Mouse (Mus musculus): ENCODE data around the gene Tiprl. TPM values are rescaled to one million over a fixed set of nuclear protein-coding genes. Genes with fewer than 3 reads are reported as not detected.

Gene Tiprl
- 78.4 and 87.6 TPM in 2 replicates for polyA plus RNA-seq (2014; fragmentation: Nextera tagmentation; extraction: Ambion mirVana)

- no peaks in the 10 kb centered on the region for H3K27me3 ChIP-seq (ENCODE audit: control insufficient read depth, insufficient read depth, low read length)
These were observed at the start of gene Tiprl for GRCm38 (mm10) chr1:165236321-165237298. Tiprl (minus strand) TSS chr1:165236996.

GRCm38 (mm10) chr1:165284096-165284495, 47.3 kb upstream of the Tiprl start:
- Histone ChIP-seq H3K4me3 (ENCODE audit: low read depth, low read length) (no peak overlapping the region), H3K36me3 (ENCODE audit: control insufficient read depth, insufficient read depth, low read length) (no peaks in the 10 kb centered on the region), H3K27me3 (ENCODE audit: control insufficient read depth, insufficient read depth, low read length) (peaks cover 3% of the 10 kb centered on the region; the same call in 1 of the 2 replicates), H3K4me1 (ENCODE audit: control insufficient read depth, insufficient read depth, low read length) (peaks cover 9% of the 10 kb centered on the region; the same call in 1 of the 2 replicates), H3K4me2 (no peak overlapping the region), H3K9ac (ENCODE audit: low read depth, low read length) (no peak overlapping the region), H3K27ac (ENCODE audit: low read depth, low read length) (no peak overlapping the region), H3K9me3 (replicated peaks; ENCODE audit: control insufficient read depth, low read length) (no peaks in the 10 kb centered on the region)
- 73% methylated on average over 7 of the region's 7 CpGs for whole genome bisulfite sequencing (ENCODE audit: insufficient replicate concordance)
- ATAC-seq (replicated peaks; ENCODE audit: insufficient number of reproducible peaks, low FRiP score, low TSS enrichment), result no peak

More at GRCm38 (mm10) chr1:165236321-165237298, at the start of gene Tiprl:
- Histone ChIP-seq H3K27ac (ENCODE audit: low read depth, low read length) (peak within 1 kb of the TSS; percentile 92), H3K9ac (ENCODE audit: low read depth, low read length) (peak within 1 kb of the TSS; percentile 76), H3K4me2 (peak within 1 kb of the TSS; percentile 95), H3K36me3 (ENCODE audit: control insufficient read depth, insufficient read depth, low read length) (no peaks in the 10 kb centered on the region), H3K9me3 (replicated peaks; ENCODE audit: control insufficient read depth, low read length) (no peaks in the 10 kb centered on the region), H3K4me1 (ENCODE audit: control insufficient read depth, insufficient read depth, low read length) (peaks cover 16% of the 10 kb centered on the region), H3K4me3 (ENCODE audit: low read depth, low read length) (peak within 1 kb of the TSS; percentile 60)
- peak; percentile 100 for ATAC-seq (replicated peaks; ENCODE audit: insufficient number of reproducible peaks, low FRiP score, low TSS enrichment)
- under 1% methylated on average over 76 of the region's 76 CpGs for WGBS (ENCODE audit: insufficient replicate concordance)

GRCm38 (mm10) chr1:165282967-165283345, 46.2 kb upstream of the Tiprl start:
- peaks cover 9% of the 10 kb centered on the region; the same call in 1 of the 2 replicates for H3K4me1 ChIP-seq (ENCODE audit: control insufficient read depth, insufficient read depth, low read length)
- peak overlapping the region; percentile 96 for H3K4me2 ChIP-seq
- no peaks in the 10 kb centered on the region for H3K36me3 ChIP-seq (ENCODE audit: control insufficient read depth, insufficient read depth, low read length)
- WGBS (ENCODE audit: insufficient replicate concordance), result 9% methylated on average over 7 of the region's 7 CpGs
- no peak for ATAC-seq (replicated peaks; ENCODE audit: insufficient number of reproducible peaks, low FRiP score, low TSS enrichment)
- no peaks in the 10 kb centered on the region for H3K9me3 ChIP-seq (replicated peaks; ENCODE audit: control insufficient read depth, low read length)
- no peak overlapping the region for H3K9ac ChIP-seq (ENCODE audit: low read depth, low read length)
- H3K27ac ChIP-seq (ENCODE audit: low read depth, low read length), result no peak overlapping the region
- peaks cover 3% of the 10 kb centered on the region; the same call in 1 of the 2 replicates for H3K27me3 ChIP-seq (ENCODE audit: control insufficient read depth, insufficient read depth, low read length)
- H3K4me3 ChIP-seq (ENCODE audit: low read depth, low read length), result peak overlapping the region; percentile 77

- Histone ChIP-seq H3K4me3 (ENCODE audit: low read depth, low read length) (peak overlapping the region; percentile 77), H3K4me1 (ENCODE audit: control insufficient read depth, insufficient read depth, low read length) (peaks cover 9% of the 10 kb centered on the region; the same call in 1 of the 2 replicates), H3K9me3 (replicated peaks; ENCODE audit: control insufficient read depth, low read length) (no peaks in the 10 kb centered on the region), H3K36me3 (ENCODE audit: control insufficient read depth, insufficient read depth, low read length) (no peaks in the 10 kb centered on the region), H3K27ac (ENCODE audit: low read depth, low read length) (peak overlapping the region; percentile 71), H3K9ac (ENCODE audit: low read depth, low read length) (peak overlapping the region; percentile 83), H3K4me2 (peak overlapping the region; percentile 96), H3K27me3 (ENCODE audit: control insufficient read depth, insufficient read depth, low read length) (peaks cover 3% of the 10 kb centered on the region; the same call in 1 of the 2 replicates)
- under 1% methylated on average over 35 of the region's 35 CpGs for WGBS (ENCODE audit: insufficient replicate concordance)
- ATAC-seq (replicated peaks; ENCODE audit: insufficient number of reproducible peaks, low FRiP score, low TSS enrichment), result peak; percentile 51
These were observed 45.6 kb upstream of the Tiprl start for GRCm38 (mm10) chr1:165282222-165282966.

- Histone ChIP-seq H3K27me3 (ENCODE audit: control insufficient read depth, insufficient read depth, low read length) (peaks cover 3% of the 10 kb centered on the region; the same call in 1 of the 2 replicates), H3K27ac (ENCODE audit: low read depth, low read length) (peak overlapping the region; percentile 71), H3K4me3 (ENCODE audit: low read depth, low read length) (peak overlapping the region; percentile 77), H3K9ac (ENCODE audit: low read depth, low read length) (peak overlapping the region; percentile 83), H3K4me1 (ENCODE audit: control insufficient read depth, insufficient read depth, low read length) (peaks cover 9% of the 10 kb centered on the region; the same call in 1 of the 2 replicates), H3K4me2 (peak overlapping the region; percentile 96), H3K9me3 (replicated peaks; ENCODE audit: control insufficient read depth, low read length) (no peaks in the 10 kb centered on the region), H3K36me3 (ENCODE audit: control insufficient read depth, insufficient read depth, low read length) (no peaks in the 10 kb centered on the region)
- 1% methylated on average over 52 of the region's 71 CpGs for WGBS (ENCODE audit: insufficient replicate concordance)
- ATAC-seq (replicated peaks; ENCODE audit: insufficient number of reproducible peaks, low FRiP score, low TSS enrichment), result peak; percentile 81
These were observed 44.8 kb upstream of the Tiprl start for GRCm38 (mm10) chr1:165281351-165282221.

- Histone ChIP-seq H3K4me2 (peak overlapping the region; percentile 96), H3K36me3 (ENCODE audit: control insufficient read depth, insufficient read depth, low read length) (no peaks in the 10 kb centered on the region)
- 72% methylated on average over 10 of the region's 10 CpGs for WGBS (ENCODE audit: insufficient replicate concordance)
These were observed 43.9 kb upstream of the Tiprl start for GRCm38 (mm10) chr1:165280741-165281140.

GRCm38 (mm10) chr1:165274946-165275345, 38.1 kb upstream of the Tiprl start:
- H3K27me3 ChIP-seq (ENCODE audit: control insufficient read depth, insufficient read depth, low read length), result no peaks in the 10 kb centered on the region
- no peak overlapping the region for H3K4me3 ChIP-seq (ENCODE audit: low read depth, low read length)
- no peak overlapping the region for H3K27ac ChIP-seq (ENCODE audit: low read depth, low read length)
- H3K4me2 ChIP-seq, result no peak overlapping the region
- no peaks in the 10 kb centered on the region for H3K9me3 ChIP-seq (replicated peaks; ENCODE audit: control insufficient read depth, low read length)
- no peaks in the 10 kb centered on the region for H3K4me1 ChIP-seq (ENCODE audit: control insufficient read depth, insufficient read depth, low read length)
- no peaks in the 10 kb centered on the region for H3K36me3 ChIP-seq (ENCODE audit: control insufficient read depth, insufficient read depth, low read length)
- no peak overlapping the region for H3K9ac ChIP-seq (ENCODE audit: low read depth, low read length)
- no peak for ATAC-seq (replicated peaks; ENCODE audit: insufficient number of reproducible peaks, low FRiP score, low TSS enrichment)
- WGBS (ENCODE audit: insufficient replicate concordance), result 80% methylated on average over 6 of the region's 6 CpGs

More at GRCm38 (mm10) chr1:165280741-165281140, 43.9 kb upstream of the Tiprl start:
- no peak for ATAC-seq (replicated peaks; ENCODE audit: insufficient number of reproducible peaks, low FRiP score, low TSS enrichment)
- no peak overlapping the region for H3K27ac ChIP-seq (ENCODE audit: low read depth, low read length)
- H3K9ac ChIP-seq (ENCODE audit: low read depth, low read length), result no peak overlapping the region
- peaks cover 3% of the 10 kb centered on the region; the same call in 1 of the 2 replicates for H3K27me3 ChIP-seq (ENCODE audit: control insufficient read depth, insufficient read depth, low read length)
- peaks cover 9% of the 10 kb centered on the region; the same call in 1 of the 2 replicates for H3K4me1 ChIP-seq (ENCODE audit: control insufficient read depth, insufficient read depth, low read length)
- H3K4me3 ChIP-seq (ENCODE audit: low read depth, low read length), result peak overlapping the region; percentile 77; the same call in 1 of the 2 replicates
- no peaks in the 10 kb centered on the region for H3K9me3 ChIP-seq (replicated peaks; ENCODE audit: control insufficient read depth, low read length)

Data from heart, embryonic 11.5 days (tissue).